Mouse (Mus musculus) left cerebral cortex, postnatal 25 days (tissue): ENCODE data around the gene Fgf22. TPM values are rescaled to one million over a fixed set of nuclear protein-coding genes. Genes with fewer than 3 reads are reported as not detected.

ENCODE experiments used
- DNase-seq, 2 experiments: peaks; one replicate each; pipeline ENCODE4 v3.0.0; 2022; ENCODE audit warnings: low spot score in 2 of 2, mixed read lengths in 1 of 2
- intact Hi-C: fragments of 180-260 bp; cut with DNase I; formaldehyde crosslinking; loops from one replicate; pipeline ENCODE4 v1.15.1; 2025
- total RNA-seq, 2 experiments: library from RNA; stranded (reverse); gene quantifications; 2 replicates each; pipeline ENCODE4 v1.2.3; 2021

Fgf22 gene
- total RNA-seq, 2 experiments from 2014 or later = 2.8 to 4.0 TPM

- DNase-seq = no peak
- intact Hi-C loops = no loop called here
These were observed 8.0 kb downstream of the Fgf22 start for GRCm38 (mm10) chr10:79762875-79763274.

GRCm38 (mm10) chr10:79764234-79764633 is 9.4 kb downstream of the Fgf22 start:
- intact Hi-C loops = no loop called here
- no peak for DNase-seq

- DNase-seq = no peak
- intact Hi-C loops = no loop called here
These were observed 10.4 kb downstream of the Fgf22 start for GRCm38 (mm10) chr10:79765228-79765745.

GRCm38 (mm10) chr10:79766001-79766507 is 11.2 kb downstream of the Fgf22 start:
- intact Hi-C loops = no loop called here
- no peak for DNase-seq

- intact Hi-C loops = loop anchor here (1.0 kb wide), 2 partner anchors 14 to 62 kb away; partner anchors contain the start of gene Bsg
- peak; percentile 98 to 99 for DNase-seq
These were observed 11.8 kb downstream of the Fgf22 start, which contains the start of gene Rnf126 for GRCm38 (mm10) chr10:79766508-79767325. TSS of gene Rnf126 (minus strand) at chr10:79766952.

- intact Hi-C loops = loop anchor here (1.0 kb wide), 2 partner anchors 13 to 63 kb away; partner anchors contain the start of gene Bsg
- DNase-seq = peak; percentile 96 to 99
These were observed 12.7 kb downstream of the Fgf22 start for GRCm38 (mm10) chr10:79767372-79768244.

- intact Hi-C loops = no loop called here
These were observed 13.5 kb downstream of the Fgf22 start for GRCm38 (mm10) chr10:79768400-79768799.

GRCm38 (mm10) chr10:79769329-79769728 is 14.5 kb downstream of the Fgf22 start:
- intact Hi-C loops = no loop called here
- no peak for DNase-seq

More at GRCm38 (mm10) chr10:79768400-79768799, 13.5 kb downstream of the Fgf22 start:
- DNase-seq = peak; percentile 64 to 75

GRCm38 (mm10) chr10:79772320-79772719 is 17.4 kb downstream of the Fgf22 start:
- DNase-seq = no peak
- intact Hi-C loops = no loop called here

GRCm38 (mm10) chr10:79773208-79773607 is 18.3 kb downstream of the Fgf22 start:
- intact Hi-C loops = no loop called here
- DNase-seq = no peak

- intact Hi-C loops = no loop called here
These were observed 19.8 kb downstream of the Fgf22 start for GRCm38 (mm10) chr10:79774486-79775279.

GRCm38 (mm10) chr10:79777103-79777531 is 22.2 kb downstream of the Fgf22 start, which contains the start of gene Fstl3:
TSS of gene Fstl3 (plus strand) at chr10:79777272.
- DNase-seq = no peak
- intact Hi-C loops = no loop called here

More at GRCm38 (mm10) chr10:79774486-79775279, 19.8 kb downstream of the Fgf22 start:
- DNase-seq = no peak

GRCm38 (mm10) chr10:79778006-79778405 is 23.1 kb downstream of the Fgf22 start:
- intact Hi-C loops = no loop called here
- DNase-seq = no peak

- no peak for DNase-seq
- intact Hi-C loops = no loop called here
These were observed 24.3 kb downstream of the Fgf22 start for GRCm38 (mm10) chr10:79779193-79779592.

- intact Hi-C loops = loop anchor here (1.0 kb wide), 1 partner anchor 13 kb away; no protein-coding TSS in a partner anchor
These were observed 25.1 kb downstream of the Fgf22 start for GRCm38 (mm10) chr10:79779784-79780663.

GRCm38 (mm10) chr10:79780664-79781015 is 25.8 kb downstream of the Fgf22 start:
- intact Hi-C loops = loop anchor here (1.0 kb wide), 1 partner anchor 13 kb away; no protein-coding TSS in a partner anchor

More at GRCm38 (mm10) chr10:79779784-79780663, 25.1 kb downstream of the Fgf22 start:
- peak; percentile 95 to 98 for DNase-seq

GRCm38 (mm10) chr10:79781139-79781538 is 26.3 kb downstream of the Fgf22 start:
- DNase-seq = no peak
- intact Hi-C loops = no loop called here

More at GRCm38 (mm10) chr10:79780664-79781015, 25.8 kb downstream of the Fgf22 start:
- DNase-seq = peak in 1 of 2 experiments; percentile 85

GRCm38 (mm10) chr10:79781956-79782355 is 27.1 kb downstream of the Fgf22 start:
- intact Hi-C loops = no loop called here
- no peak for DNase-seq
